Mouse (Mus musculus) right cerebral cortex, postnatal 36 days (tissue): ENCODE measurements at regions not wholly inside any gene's neighbourhood (a gene's known extent, or its start where the extent isn't known, plus 50 kb on each side); places are given as distances from the start of the nearest gene placed in this dataset.
A peak's percentile ranks its signal among the peaks of the same experiment; 100 is the strongest.

ENCODE experiments used
- DNase-seq, 2 experiments: peaks; one replicate each; pipeline ENCODE4 v3.0.0; 2022; ENCODE audit warnings: low spot score in 2 of 2, mixed read lengths in 1 of 2

- DNase-seq, result no peak
Observed at GRCm38 (mm10) chr10:120616406-120617015, 140.2 kb upstream of the Hmga2 start.

DNA sequence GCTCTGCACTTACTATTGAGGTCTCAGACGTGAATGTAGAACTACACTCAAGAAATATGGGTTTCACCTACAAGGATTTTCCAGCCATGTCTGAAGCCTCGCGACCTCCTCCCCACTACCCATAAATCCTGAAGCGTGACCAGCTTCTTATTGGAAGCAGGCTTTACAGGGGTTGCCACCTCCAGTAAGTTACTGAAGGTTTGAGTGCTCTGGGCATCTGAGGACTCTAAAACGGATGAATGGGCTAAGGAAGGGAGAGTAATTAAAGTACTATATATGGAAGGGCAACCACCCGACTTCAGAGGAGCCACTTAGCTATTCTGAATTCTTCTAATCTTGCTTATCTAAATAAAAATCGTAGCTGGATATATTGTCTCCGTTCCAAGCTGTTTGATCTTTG is 136.1 kb upstream of the Hmga2 start:
- no peak for DNase-seq

GRCm38 (mm10) chr10:120610076-120610475 is 133.8 kb upstream of the Hmga2 start:
- peak in 1 of 2 experiments; percentile 7 for DNase-seq

DNA sequence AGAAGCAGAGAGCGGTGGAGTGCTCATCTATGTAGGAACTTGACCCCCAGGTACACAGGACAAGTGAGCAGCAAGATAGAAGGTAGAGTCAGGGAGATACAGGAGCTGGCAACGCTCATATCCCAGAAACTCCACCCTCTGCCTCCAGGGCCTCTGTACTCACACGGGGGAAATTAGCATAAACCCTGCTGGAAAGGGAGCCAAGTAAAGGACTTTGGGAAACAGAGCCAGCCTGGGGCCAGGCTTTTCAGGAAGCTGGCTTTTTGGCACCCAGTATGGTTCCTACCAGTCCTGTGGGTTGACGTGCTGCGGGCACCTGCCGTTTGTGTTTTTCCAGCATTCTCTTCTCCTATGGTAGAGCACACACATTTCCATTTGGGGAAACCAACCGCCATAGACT is 128.2 kb upstream of the Hmga2 start:
- no peak for DNase-seq

GRCm38 (mm10) chr10:120603167-120603566 is 126.9 kb upstream of the Hmga2 start:
- DNase-seq, result no peak

GRCm38 (mm10) chr10:120600735-120601134 is 124.5 kb upstream of the Hmga2 start:
- peak in 1 of 2 experiments; percentile 6 for DNase-seq

- no peak for DNase-seq
Observed at GRCm38 (mm10) chr10:120599551-120599950, 123.3 kb upstream of the Hmga2 start.

GRCm38 (mm10) chr10:120597320-120597887 is 121.1 kb upstream of the Hmga2 start:
- DNase-seq, result no peak

GRCm38 (mm10) chr10:120595145-120595544 is 118.9 kb upstream of the Hmga2 start:
- DNase-seq, result no peak

- no peak for DNase-seq
Observed at GRCm38 (mm10) chr10:120593876-120594275, 117.6 kb upstream of the Hmga2 start.

DNA sequence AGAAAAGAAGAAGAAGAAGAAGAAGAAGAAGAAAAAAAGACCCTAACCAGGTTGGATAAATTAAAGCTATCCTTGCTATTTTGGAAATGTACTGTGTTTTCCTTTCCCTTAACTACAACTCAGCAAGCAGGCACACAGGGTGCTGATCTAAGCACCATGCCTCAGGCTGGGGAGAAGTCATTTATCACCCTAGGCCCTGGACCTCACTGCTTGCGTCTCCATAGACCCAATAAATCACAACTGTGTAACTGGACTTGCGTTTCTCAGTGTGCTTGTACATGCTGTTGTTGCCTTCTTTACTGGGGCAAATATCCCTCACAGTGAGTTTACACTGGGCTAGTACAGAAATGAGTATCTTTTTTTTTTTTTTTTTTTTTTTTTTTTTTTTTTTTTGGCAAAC is 113.4 kb upstream of the Hmga2 start:
- no peak for DNase-seq

DNA sequence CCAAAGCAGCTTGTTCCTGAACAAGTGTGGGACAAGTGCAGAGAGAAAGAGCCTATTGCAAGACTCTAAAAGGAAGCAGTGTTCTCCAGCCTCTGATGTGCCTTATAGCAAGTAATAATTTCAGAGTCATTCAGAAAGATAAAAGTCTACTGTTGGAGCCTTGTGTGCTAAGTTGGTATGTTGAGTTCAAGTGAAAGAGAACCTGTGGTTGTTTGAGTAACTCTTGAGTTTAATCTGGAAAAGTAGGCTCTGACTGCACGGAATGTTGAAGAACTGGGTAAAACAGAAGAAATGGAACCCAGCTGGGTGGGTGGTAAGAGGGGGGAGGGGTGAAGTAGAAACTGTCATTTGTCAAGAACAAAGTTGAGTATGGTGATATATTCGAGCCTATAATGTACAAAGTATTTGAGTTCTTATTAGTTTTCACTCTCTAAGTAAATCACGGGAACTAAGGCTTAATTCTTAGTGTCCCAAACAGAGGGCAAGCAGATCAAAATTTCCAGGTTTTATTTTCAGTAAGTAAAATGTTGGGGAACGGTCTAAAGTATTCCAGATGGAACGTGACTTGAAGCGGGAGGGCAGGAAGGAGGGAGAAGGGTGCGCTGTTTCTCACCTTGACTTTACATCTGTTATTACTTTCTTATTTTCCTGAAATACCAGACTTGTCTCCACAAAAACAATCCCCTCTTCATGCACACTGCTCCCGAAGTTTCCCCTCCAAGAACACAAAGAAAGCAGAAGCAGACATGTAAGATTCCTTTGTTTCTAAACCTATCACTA is 111.8 kb upstream of the Hmga2 start:
- DNase-seq, result no peak

- no peak for DNase-seq
Observed at GRCm38 (mm10) chr10:120587179-120587578, 110.9 kb upstream of the Hmga2 start.

GRCm38 (mm10) chr10:120582497-120582896 is 106.2 kb upstream of the Hmga2 start:
- no peak for DNase-seq

DNA sequence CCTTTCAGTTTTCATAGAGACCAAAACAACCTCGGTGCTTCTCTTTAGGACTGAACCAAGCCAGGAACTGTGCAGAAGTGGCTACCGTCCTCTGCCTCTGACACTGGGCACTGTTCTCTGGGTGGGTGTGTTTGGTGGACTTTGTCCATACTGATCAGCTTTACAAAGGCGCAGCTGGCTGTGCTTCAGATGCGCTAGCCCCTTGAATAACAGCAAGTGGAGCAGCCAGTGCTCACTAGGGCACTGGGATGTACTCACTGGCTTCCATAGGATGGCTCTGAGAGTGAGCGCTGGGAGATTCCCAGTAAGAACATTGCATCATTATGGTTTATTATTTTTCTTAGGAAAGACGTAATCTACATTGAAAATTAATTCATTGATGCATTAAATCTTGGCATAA is 105.3 kb upstream of the Hmga2 start:
- DNase-seq, result no peak

DNA sequence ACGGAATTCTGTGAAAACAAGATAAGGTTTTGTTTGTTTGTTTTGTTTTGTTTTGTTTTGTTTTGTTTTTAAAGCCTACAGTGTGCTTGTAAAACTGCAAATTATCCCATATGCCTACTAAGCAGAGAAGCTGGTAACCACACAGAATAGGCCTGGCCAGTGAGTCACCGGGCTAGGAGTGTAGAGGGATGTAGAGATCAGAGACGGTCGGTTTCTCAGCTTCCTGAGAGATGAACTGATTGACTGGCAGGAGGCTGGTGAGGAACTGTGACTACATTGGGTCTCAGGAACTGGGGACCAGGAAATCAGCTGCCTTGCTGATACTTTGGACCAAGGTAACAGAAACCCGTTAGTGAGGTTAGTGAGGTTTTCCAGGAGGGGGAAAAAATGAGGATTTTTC is 100.6 kb upstream of the Hmga2 start:
- DNase-seq, result no peak

- DNase-seq, result no peak
Observed at GRCm38 (mm10) chr10:120576148-120576547, 99.9 kb upstream of the Hmga2 start.

DNA sequence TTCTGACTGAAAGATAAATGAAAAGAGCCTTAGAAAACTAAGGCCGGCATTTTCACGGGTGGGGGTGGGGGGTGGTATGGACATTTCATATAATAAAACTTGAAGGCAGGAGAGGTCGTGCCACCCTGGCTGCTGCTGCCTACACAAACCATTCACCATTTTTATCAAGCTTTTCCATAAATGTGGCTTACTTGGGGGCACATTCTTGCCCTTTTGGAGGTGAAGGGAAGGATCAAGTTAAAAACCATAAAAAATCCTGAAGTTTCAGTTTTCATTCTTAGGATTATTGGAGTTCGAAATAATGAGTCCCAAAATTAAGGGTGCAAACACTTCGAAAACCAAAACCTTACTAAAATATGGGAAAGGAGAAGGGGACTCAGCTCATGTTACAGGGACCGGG is 95.1 kb upstream of the Hmga2 start:
- DNase-seq, result no peak

- no peak for DNase-seq
Observed at GRCm38 (mm10) chr10:120565992-120566391, 89.7 kb upstream of the Hmga2 start.

DNA sequence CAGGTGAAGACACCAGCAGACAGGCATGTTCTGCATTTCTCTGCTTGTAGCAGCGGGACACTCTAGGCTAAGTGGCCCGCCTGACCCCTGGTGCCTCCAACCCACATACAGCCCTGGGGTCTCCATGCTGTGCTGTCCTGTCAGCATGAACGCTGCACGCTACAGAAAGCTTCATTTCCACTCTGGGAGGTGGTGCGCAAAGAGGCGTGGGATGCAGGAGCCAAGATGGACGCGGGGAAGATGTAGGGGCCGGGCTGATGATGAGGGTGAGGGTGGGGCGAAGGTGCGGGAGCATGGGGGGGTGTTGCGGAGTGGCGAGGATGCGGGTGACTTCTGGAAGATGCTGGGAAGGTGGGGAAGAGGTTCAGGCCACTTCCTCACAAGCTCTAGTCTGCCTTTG is 88.6 kb upstream of the Hmga2 start:
- DNase-seq, result no peak

GRCm38 (mm10) chr10:120563926-120564325 is 87.7 kb upstream of the Hmga2 start:
- no peak for DNase-seq

GRCm38 (mm10) chr10:120561821-120562220 is 85.6 kb upstream of the Hmga2 start:
- no peak for DNase-seq

DNA sequence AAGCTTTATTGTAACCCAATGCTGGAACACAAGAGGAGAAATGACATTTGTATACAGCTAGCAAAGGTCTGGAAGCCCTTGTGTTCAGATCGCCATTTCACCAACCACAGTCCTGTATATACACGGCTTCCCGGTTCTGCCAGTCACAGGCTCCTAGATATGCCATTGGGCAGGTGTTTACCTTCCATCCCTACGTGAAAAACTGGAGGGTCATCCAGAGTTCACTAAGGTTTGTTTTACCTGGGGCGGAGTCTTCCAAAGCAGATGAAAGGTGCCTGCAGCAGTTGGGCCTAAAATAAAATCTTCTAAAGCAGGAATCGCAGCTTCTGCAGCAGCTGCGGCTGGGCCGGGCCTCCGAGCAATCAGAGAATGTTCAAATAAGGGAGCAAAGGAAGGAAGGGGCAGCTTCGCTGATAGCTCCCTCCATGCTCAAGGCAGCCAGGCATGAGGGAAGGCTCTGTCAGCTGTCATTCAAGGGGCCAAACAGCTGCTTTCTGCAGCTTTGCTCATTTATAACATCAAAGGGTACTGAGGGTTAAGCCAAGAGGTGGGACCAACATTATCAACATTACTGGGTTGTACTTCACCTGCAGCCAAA is 81.7 kb upstream of the Hmga2 start:
- no peak for DNase-seq
